21 mouse cellular contexts compared by ENCODE assay signal in genomic region chr7:81567396-81567795, GRCm38 (mm10). TPM values are rescaled to one million over a fixed set of nuclear protein-coding genes. Genes with fewer than 3 reads are reported as not detected.
DNase-seq lines count a peak whose midpoint lies in the region; ATAC-seq and TF ChIP-seq lines count a peak whose summit lies in the region.
"Had no signal": no experiment of that assay in that cellular context is flagged by ENCODE, and none has a peak within 500 bp of the region (broad histone marks: within the 10 kb centered on the region; RNA-seq: fewer than 3 reads in every experiment).

No protein-coding gene starts in this region.

- intact Hi-C loops in heart, postnatal 14 days (cut with DNase I) = no loop called here

- 0 out of 2 replicates have a peak overlapping the region, but pooled peaks have one; percentile 59 for H3K9ac ChIP-seq in heart, embryonic 12.5 days
- H3K9ac ChIP-seq in liver, postnatal 0 days (replicated peaks) = no peak overlapping the region
- H3K9ac ChIP-seq: forebrain, embryonic 13.5 days; forebrain, postnatal 0 days; hindbrain, embryonic 13.5 days had no signal

- ATAC-seq in heart, embryonic 12.5 days (ENCODE audit: insufficient number of reproducible peaks, low FRiP score) = no peak
- no peak for ATAC-seq in liver, postnatal 0 days
- ATAC-seq in cerebellum, adult (ENCODE audit: insufficient number of reproducible peaks, low FRiP score, low TSS enrichment) = no peak
- ATAC-seq: forebrain, embryonic 13.5 days; forebrain, postnatal 0 days; hindbrain, postnatal 0 days had no signal

- peak overlapping the region; percentile 93 for H3K27ac ChIP-seq in heart, embryonic 12.5 days (ENCODE audit: poor library complexity, severe bottlenecking)
- no peak overlapping the region for H3K27ac ChIP-seq in liver, postnatal 0 days (ENCODE audit: low read depth)
- H3K27ac ChIP-seq in limb, embryonic 10.5 days = no peak overlapping the region
- H3K27ac ChIP-seq: forebrain, embryonic 13.5 days; hindbrain, embryonic 13.5 days; hindbrain, postnatal 0 days had no signal

- no peaks in the 10 kb centered on the region for H3K27me3 ChIP-seq in heart, embryonic 12.5 days (replicated peaks)
- no peaks in the 10 kb centered on the region for H3K27me3 ChIP-seq in liver, postnatal 0 days (ENCODE audit: insufficient read depth, low read length)
- H3K27me3 ChIP-seq in limb, embryonic 10.5 days (ENCODE audit: low read depth, poor library complexity, severe bottlenecking) = peaks cover 2% of the 10 kb centered on the region
- H3K27me3 ChIP-seq: forebrain, embryonic 13.5 days; hindbrain, embryonic 13.5 days had no signal

- peak overlapping the region; percentile 80; the same call in 1 of the 2 replicates for H3K4me2 ChIP-seq in heart, embryonic 12.5 days
- H3K4me2 ChIP-seq in liver, postnatal 0 days (ENCODE audit: low read depth, low read length) = no peak overlapping the region
- H3K4me2 ChIP-seq: forebrain, embryonic 13.5 days; hindbrain, embryonic 13.5 days had no signal

- TF ChIP-seq CTCF in liver, postnatal 0 days (IDR thresholded peaks at IDR 0.05; ENCODE audit: low read depth) = no peak

- H3K9me3 ChIP-seq in heart, embryonic 12.5 days (replicated peaks) = no peaks in the 10 kb centered on the region
- no peaks in the 10 kb centered on the region for H3K9me3 ChIP-seq in liver, postnatal 0 days (ENCODE audit: low read length)
- no peaks in the 10 kb centered on the region for H3K9me3 ChIP-seq in limb, embryonic 10.5 days (replicated peaks)
- H3K9me3 ChIP-seq: forebrain, embryonic 13.5 days; hindbrain, embryonic 13.5 days had no signal

- TF ChIP-seq EP300 in liver, postnatal 0 days (IDR thresholded peaks at IDR 0.05; ENCODE audit: low read depth) = no peak

- peaks cover 46% of the 10 kb centered on the region for H3K4me1 ChIP-seq in heart, embryonic 12.5 days (replicated peaks)
- H3K4me1 ChIP-seq in liver, postnatal 0 days (ENCODE audit: insufficient read depth) = 0 out of 2 replicates have a peak, but pooled peaks cover 4% of the 10 kb centered on the region
- peaks cover 30% of the 10 kb centered on the region for H3K4me1 ChIP-seq in limb, embryonic 10.5 days

- WGBS in heart, embryonic 12.5 days = 75% methylated on average over 5 of the region's 5 CpGs
- WGBS in liver, postnatal 0 days (ENCODE audit: insufficient replicate concordance) = 82% methylated on average over 5 of the region's 5 CpGs
- 92% methylated on average over 5 of the region's 5 CpGs for WGBS in limb, embryonic 10.5 days

- DNase-seq in heart, adult 11 months = peak; percentile 72
- DNase-seq in heart, postnatal 14 days = no peak
- no peak for DNase-seq in heart, adult 8-10 months (ENCODE audit: low spot score)
- peak; percentile 8 for DNase-seq in liver, postnatal 0 days
- no peak for DNase-seq in liver
- peak; percentile 25 for DNase-seq in limb, embryonic 10.5 days (ENCODE audit: low spot score)
- DNase-seq: adrenal gland, postnatal 10 days; cerebellum, adult 11-12 months; cerebellum, adult 9-11 months; cerebellum, postnatal 36 days; forebrain, postnatal 0 days; kidney, adult 11 months; kidney, adult 9 months had no signal

- H3K36me3 ChIP-seq in heart, embryonic 12.5 days = no peaks in the 10 kb centered on the region
- no peaks in the 10 kb centered on the region for H3K36me3 ChIP-seq in liver, postnatal 0 days (replicated peaks; ENCODE audit: insufficient read depth, low read length)
- H3K36me3 ChIP-seq in limb, embryonic 10.5 days = no peaks in the 10 kb centered on the region
- H3K36me3 ChIP-seq: hindbrain, embryonic 13.5 days had no signal

- H3K4me3 ChIP-seq in heart, embryonic 12.5 days = no peak overlapping the region
- H3K4me3 ChIP-seq in liver, postnatal 0 days (ENCODE audit: low read depth, low read length) = no peak overlapping the region
- no peak overlapping the region for H3K4me3 ChIP-seq in limb, embryonic 10.5 days
- H3K4me3 ChIP-seq: forebrain, embryonic 13.5 days; hindbrain, embryonic 13.5 days had no signal

RNA-seq across cellular contexts. Expression of gene Fsd2, which starts 0.7 kb away (rescaled TPM):
- total RNA-seq in heart, postnatal 14 days (2021) = 100 to 1,000 TPM; 241 to 254 TPM
- polyA plus RNA-seq in heart, embryonic 12.5 days (2016; fragmentation: Nextera tagmentation; extraction: Ambion mirVana) = 65.0 and 65.8 TPM in 2 replicates
- 100 to 1,000 TPM; 349 to 382 (median 364) TPM for total RNA-seq in heart, adult 8-10 months (2022)
- polyA plus RNA-seq in liver, postnatal 0 days (2015; fragmentation: Nextera tagmentation; extraction: Ambion mirVana) = 0.28 and 0.50 TPM in 2 replicates
- 0.08 and 0.15 TPM in 2 replicates for polyA plus RNA-seq in limb, embryonic 10.5 days (2016; fragmentation: Nextera tagmentation; extraction: Ambion mirVana)
- total RNA-seq: MEL had no signal
- polyA plus RNA-seq: C2C12; intestine, embryonic 14.5 days had no signal

RNA-seq across cellular contexts. Expression of gene Whamm, which starts 3.7 kb away (rescaled TPM):
- 1 to 10 TPM; 8.6 to 9.1 TPM for total RNA-seq in heart, postnatal 14 days (2021)
- 6.9 and 7.6 TPM in 2 replicates for polyA plus RNA-seq in heart, embryonic 12.5 days (2016; fragmentation: Nextera tagmentation; extraction: Ambion mirVana)
- total RNA-seq in heart, adult 8-10 months (2022) = 10 to 100 TPM in 1 of 4 experiments, 1 to 10 TPM in 3; 7.8 to 10.2 (median 8.4) TPM
- 7.0 and 8.1 TPM in 2 replicates for polyA plus RNA-seq in liver, postnatal 0 days (2015; fragmentation: Nextera tagmentation; extraction: Ambion mirVana)
- 2.6 and 2.7 TPM in 2 replicates for polyA plus RNA-seq in limb, embryonic 10.5 days (2016; fragmentation: Nextera tagmentation; extraction: Ambion mirVana)

Comparison
In these comparisons a context has a peak if more than half of its experiments do, and no peak if none do; other contexts are left out.
1. DNase-seq: peak in heart, adult 11 months (single experiment), liver, postnatal 0 days (single experiment) and limb, embryonic 10.5 days (single experiment); none in heart, postnatal 14 days (0 of 2), heart, adult 8-10 months (single experiment) and liver (single experiment).
2. RNA of gene Fsd2, which starts 0.7 kb away (polyA plus RNA-seq): 65.0 to 65.8 TPM in heart, embryonic 12.5 days; 0.28 to 0.50 TPM in liver, postnatal 0 days and 0.08 to 0.15 TPM in limb, embryonic 10.5 days; every median in the first group is over 10 times any median in the second.